Mouse (Mus musculus): ENCODE results near the gene Epb41l3. TPM values are rescaled to one million over a fixed set of nuclear protein-coding genes. Genes with fewer than 3 reads are reported as not detected.
A peak's percentile ranks its signal among the peaks of the same experiment; 100 is the strongest.

Gene Epb41l3
- polyA plus RNA-seq, 1 experiment: 247 TPM

GRCm38 (mm10) chr17:69303579-69304274 is 228.2 kb downstream of the Epb41l3 start:
- H3K27ac ChIP-seq (ENCODE audit: insufficient read depth, low read length): no peak overlapping the region
- no peak overlapping the region for H3K4me3 ChIP-seq (replicated peaks; ENCODE audit: insufficient read depth, low read depth, low read length)
- TF ChIP-seq POLR2A (IDR thresholded peaks at IDR 0.05; ENCODE audit: borderline replicate concordance, insufficient read depth, low read length): no peak
- TF ChIP-seq CTCF (IDR thresholded peaks at IDR 0.05; ENCODE audit: borderline replicate concordance, insufficient read depth, low read depth, low read length): no peak
- no peaks in the 10 kb centered on the region for H3K27me3 ChIP-seq (ENCODE audit: control insufficient read depth, insufficient read depth, low read length)
- no peaks in the 10 kb centered on the region for H3K4me1 ChIP-seq (ENCODE audit: control insufficient read depth, insufficient read depth, low read length)
- DNase-seq: peak in 1 of 2 experiments; percentile 23
- WGBS: 63% methylated on average over 11 of the region's 11 CpGs

- 33% methylated on average over 9 of the region's 9 CpGs for WGBS
- Histone ChIP-seq H3K4me3 (replicated peaks; ENCODE audit: insufficient read depth, low read depth, low read length) (no peak overlapping the region), H3K27ac (ENCODE audit: insufficient read depth, low read length) (no peak overlapping the region), H3K4me1 (ENCODE audit: control insufficient read depth, insufficient read depth, low read length) (no peaks in the 10 kb centered on the region), H3K27me3 (ENCODE audit: control insufficient read depth, insufficient read depth, low read length) (no peaks in the 10 kb centered on the region)
- no peak for DNase-seq
- TF ChIP-seq POLR2A (IDR thresholded peaks at IDR 0.05; ENCODE audit: borderline replicate concordance, insufficient read depth, low read length) (no peak), CTCF (IDR thresholded peaks at IDR 0.05; ENCODE audit: borderline replicate concordance, insufficient read depth, low read depth, low read length) (no peak)
These were observed 232.2 kb downstream of the Epb41l3 start for GRCm38 (mm10) chr17:69307636-69308035.

- H3K4me3 ChIP-seq (replicated peaks; ENCODE audit: insufficient read depth, low read depth, low read length): no peak overlapping the region
- no peaks in the 10 kb centered on the region for H3K4me1 ChIP-seq (ENCODE audit: control insufficient read depth, insufficient read depth, low read length)
- TF ChIP-seq CTCF (IDR thresholded peaks at IDR 0.05; ENCODE audit: borderline replicate concordance, insufficient read depth, low read depth, low read length): no peak
- no peak for TF ChIP-seq POLR2A (IDR thresholded peaks at IDR 0.05; ENCODE audit: borderline replicate concordance, insufficient read depth, low read length)
- no peaks in the 10 kb centered on the region for H3K27me3 ChIP-seq (ENCODE audit: control insufficient read depth, insufficient read depth, low read length)
- 69% methylated on average over 4 of the region's 4 CpGs for WGBS
- DNase-seq: no peak
- H3K27ac ChIP-seq (ENCODE audit: insufficient read depth, low read length): no peak overlapping the region
These were observed 234.4 kb downstream of the Epb41l3 start for GRCm38 (mm10) chr17:69309872-69310271.

- no peaks in the 10 kb centered on the region for H3K27me3 ChIP-seq (ENCODE audit: control insufficient read depth, insufficient read depth, low read length)
- H3K27ac ChIP-seq (ENCODE audit: insufficient read depth, low read length): no peak overlapping the region
- DNase-seq: no peak
- 90% methylated on average over 10 of the region's 10 CpGs for WGBS
- TF ChIP-seq CTCF (IDR thresholded peaks at IDR 0.05; ENCODE audit: borderline replicate concordance, insufficient read depth, low read depth, low read length) (no peak), POLR2A (IDR thresholded peaks at IDR 0.05; ENCODE audit: borderline replicate concordance, insufficient read depth, low read length) (no peak)
- H3K4me1 ChIP-seq (ENCODE audit: control insufficient read depth, insufficient read depth, low read length): no peaks in the 10 kb centered on the region
- H3K4me3 ChIP-seq (replicated peaks; ENCODE audit: insufficient read depth, low read depth, low read length): no peak overlapping the region
These were observed 245.0 kb downstream of the Epb41l3 start for GRCm38 (mm10) chr17:69320496-69320895.

GRCm38 (mm10) chr17:69322721-69323120 is 247.2 kb downstream of the Epb41l3 start:
- WGBS: 85% methylated on average over 2 of the region's 2 CpGs
- H3K4me1 ChIP-seq (ENCODE audit: control insufficient read depth, insufficient read depth, low read length): no peaks in the 10 kb centered on the region
- no peaks in the 10 kb centered on the region for H3K27me3 ChIP-seq (ENCODE audit: control insufficient read depth, insufficient read depth, low read length)
- DNase-seq: no peak
- no peak for TF ChIP-seq CTCF (IDR thresholded peaks at IDR 0.05; ENCODE audit: borderline replicate concordance, insufficient read depth, low read depth, low read length)
- TF ChIP-seq POLR2A (IDR thresholded peaks at IDR 0.05; ENCODE audit: borderline replicate concordance, insufficient read depth, low read length): no peak
- H3K4me3 ChIP-seq (replicated peaks; ENCODE audit: insufficient read depth, low read depth, low read length): no peak overlapping the region
- H3K27ac ChIP-seq (ENCODE audit: insufficient read depth, low read length): no peak overlapping the region

Other genes starting within 250 kb of the Epb41l3 start
- gene Tmem200c, start 249.1 kb upstream of the Epb41l3 start, polyA plus RNA-seq (2012; rRNA removed): 4.1 and 5.1 TPM in 2 replicates